In the genomic region with DNA sequence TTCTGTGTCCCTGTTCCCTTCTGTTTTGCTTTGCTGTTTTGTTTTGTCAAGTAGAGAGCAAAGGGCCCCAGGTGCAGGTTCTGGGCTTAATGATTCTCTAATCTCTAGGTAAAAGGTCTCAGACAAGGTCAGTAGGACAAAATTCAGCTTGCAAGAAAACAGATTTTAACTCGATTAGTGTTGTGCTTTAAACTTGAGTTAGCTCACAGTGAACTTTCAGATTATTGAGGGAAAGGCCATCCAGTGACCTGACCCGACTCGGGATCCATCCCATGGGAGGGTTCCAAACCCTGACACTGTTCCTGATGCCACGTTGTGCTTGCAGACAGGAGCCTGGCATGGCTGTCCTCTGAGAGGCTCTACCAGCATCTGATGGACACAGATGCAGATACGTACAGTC, we compare ENCODE assay signal across 20 mouse cellular contexts.
DNase-seq lines count a peak whose midpoint lies in the region; ATAC-seq and TF ChIP-seq lines count a peak whose summit lies in the region.
"Had no signal": no experiment of that assay in that cellular context is flagged by ENCODE, and none has a peak within 500 bp of the region (broad histone marks: within the 10 kb centered on the region; RNA-seq: fewer than 3 reads in every experiment).

No protein-coding gene starts in this region.

- no peaks in the 10 kb centered on the region for H3K27me3 ChIP-seq in liver, embryonic 14.5 days (ENCODE audit: control insufficient read depth, insufficient read depth, low read length)
- H3K27me3 ChIP-seq: forebrain, embryonic 12.5 days; heart, embryonic 15.5 days; hindbrain, embryonic 15.5 days; limb, embryonic 13.5 days had no signal

- ATAC-seq in liver, embryonic 14.5 days (ENCODE audit: insufficient read depth), result peak; percentile 48; the same call in 1 of the 2 replicates

- no peak for TF ChIP-seq CTCF in liver, embryonic 14.5 days (IDR thresholded peaks at IDR 0.05; ENCODE audit: low read depth)

- no peak overlapping the region; the same call in 1 of the 2 replicates for H3K4me2 ChIP-seq in liver, embryonic 14.5 days (ENCODE audit: low read depth)
- H3K4me2 ChIP-seq: forebrain, embryonic 12.5 days; heart, embryonic 15.5 days; hindbrain, embryonic 15.5 days; limb, embryonic 13.5 days had no signal

- DNase-seq in kidney, adult 18-20 months, result peak; percentile 64
- peak; percentile 40 for DNase-seq in kidney, postnatal 10 days
- no peak for DNase-seq in liver, embryonic 14.5 days (ENCODE audit: low read depth in 3 of 3, low spot score in 3 of 3)
- DNase-seq in left cerebral cortex, adult 11 months (ENCODE audit: low spot score), result no peak
- no peak for DNase-seq in gastrocnemius, postnatal 4 days (ENCODE audit: low spot score in 2 of 2)
- no peak for DNase-seq in heart, adult 18-20 months
- DNase-seq: adrenal gland, postnatal 25 days; cerebellum, adult 11-12 months; gastrocnemius, postnatal 10 days; heart, postnatal 4 days; layer of hippocampus, adult 9-11 months; thymus, postnatal 14 days had no signal

- no peak for TF ChIP-seq EP300 in liver, embryonic 14.5 days (IDR thresholded peaks at IDR 0.05; ENCODE audit: low read depth)

- H3K27ac ChIP-seq in brown adipose tissue, adult 24 weeks (replicated peaks; ENCODE audit: low read depth, low read length), result peak overlapping the region; percentile 96
- no peak overlapping the region; the same call in 1 of the 2 replicates for H3K27ac ChIP-seq in liver, embryonic 14.5 days
- H3K27ac ChIP-seq: embryonic facial prominence, embryonic 10.5 days; forebrain, embryonic 12.5 days; heart, embryonic 15.5 days; hindbrain, embryonic 15.5 days; limb, embryonic 13.5 days; macrophage; midbrain, embryonic 10.5 days had no signal

- no peaks in the 10 kb centered on the region for H3K36me3 ChIP-seq in liver, embryonic 14.5 days (replicated peaks; ENCODE audit: control insufficient read depth, insufficient read depth, low read depth)
- H3K36me3 ChIP-seq: embryonic facial prominence, embryonic 10.5 days; forebrain, embryonic 12.5 days; heart, embryonic 15.5 days; hindbrain, embryonic 15.5 days; limb, embryonic 13.5 days; midbrain, embryonic 10.5 days had no signal

- H3K4me1 ChIP-seq in brown adipose tissue, adult 24 weeks (ENCODE audit: control insufficient read depth, insufficient read depth, insufficient read length, low read length), result peaks cover 20% of the 10 kb centered on the region
- peaks cover 0 to 7% of the 10 kb centered on the region in 2 experiments; a peak in 2 of 4 replicates for H3K4me1 ChIP-seq in liver, embryonic 14.5 days (replicated peaks; ENCODE audit: control insufficient read depth in 2 of 2, insufficient read depth in 2 of 2, low read length in 1 of 2)
- H3K4me1 ChIP-seq: forebrain, embryonic 12.5 days; heart, embryonic 15.5 days; hindbrain, embryonic 15.5 days; limb, embryonic 13.5 days; midbrain, embryonic 10.5 days had no signal

- no peaks in the 10 kb centered on the region for H3K9me3 ChIP-seq in liver, embryonic 14.5 days (ENCODE audit: control insufficient read depth, low read length)
- H3K9me3 ChIP-seq: embryonic facial prominence, embryonic 10.5 days; forebrain, embryonic 12.5 days; heart, embryonic 15.5 days; hindbrain, embryonic 15.5 days; limb, embryonic 13.5 days; midbrain, embryonic 10.5 days had no signal

- 56% methylated on average over 5 of the region's 5 CpGs for WGBS in liver, embryonic 14.5 days (ENCODE audit: insufficient replicate concordance)

- no peak overlapping the region for H3K4me3 ChIP-seq in brown adipose tissue, adult 24 weeks (ENCODE audit: insufficient read depth, low read depth, low read length)
- no peak overlapping the region for H3K4me3 ChIP-seq in liver, embryonic 14.5 days (ENCODE audit: insufficient read depth in 1 of 2, low read depth in 2 of 2, low read length in 2 of 2)
- H3K4me3 ChIP-seq: embryonic facial prominence, embryonic 10.5 days; forebrain, embryonic 12.5 days; heart, embryonic 15.5 days; hindbrain, embryonic 15.5 days; limb, embryonic 13.5 days; midbrain, embryonic 10.5 days had no signal

- H3K9ac ChIP-seq in liver, embryonic 14.5 days (replicated peaks), result no peak overlapping the region
- H3K9ac ChIP-seq: forebrain, embryonic 12.5 days; heart, embryonic 15.5 days; hindbrain, embryonic 15.5 days; limb, embryonic 13.5 days had no signal

Comparison
In these comparisons a context has a peak if more than half of its experiments do, and no peak if none do; other contexts are left out.
1. DNase-seq: peak in kidney, adult 18-20 months (single experiment) and kidney, postnatal 10 days (single experiment); none in liver, embryonic 14.5 days (0 of 3), left cerebral cortex, adult 11 months (single experiment), gastrocnemius, postnatal 4 days (0 of 2) and heart, adult 18-20 months (0 of 2).